Mouse (Mus musculus): ENCODE results near the gene Clec2i. TPM values are rescaled to one million over a fixed set of nuclear protein-coding genes. Genes with fewer than 3 reads are reported as not detected.

Gene Clec2i
- polyA plus RNA-seq, 1 experiment from 2014 or later = not detected

GRCm38 (mm10) chr6:128854024-128854820, 33.2 kb upstream of the Clec2i start:
- H3K27me3 ChIP-seq = no peaks in the 10 kb centered on the region
- no peak for DNase-seq (ENCODE audit: low read depth, low spot score)
- CTCF ChIA-PET = no interaction called here
- peak; percentile 58 for TF ChIP-seq CTCF (IDR thresholded peaks at IDR 0.05)
- ATAC-seq = no peak
- in situ Hi-C loops (cut with MboI; ENCODE audit: low pct_unique_long_range_greater_than_20kb) = loop anchor here (5.0 to 25.0 kb wide), 3 partner anchors 238 to 508 kb away; no protein-coding TSS in a partner anchor
- POLR2A ChIA-PET = no interaction called here

- in situ Hi-C loops (cut with MboI; ENCODE audit: low pct_unique_long_range_greater_than_20kb) = loop anchor here (5.0 to 25.0 kb wide), 3 partner anchors 237 to 507 kb away; no protein-coding TSS in a partner anchor
- no peak for TF ChIP-seq CTCF (IDR thresholded peaks at IDR 0.05)
- ATAC-seq (no peak), DNase-seq (ENCODE audit: low read depth, low spot score) (no peak)
- ChIA-PET POLR2A (no interaction called here), CTCF (no interaction called here)
- H3K27me3 ChIP-seq = no peaks in the 10 kb centered on the region
These were observed 32.5 kb upstream of the Clec2i start for GRCm38 (mm10) chr6:128854895-128855294.

DNA sequence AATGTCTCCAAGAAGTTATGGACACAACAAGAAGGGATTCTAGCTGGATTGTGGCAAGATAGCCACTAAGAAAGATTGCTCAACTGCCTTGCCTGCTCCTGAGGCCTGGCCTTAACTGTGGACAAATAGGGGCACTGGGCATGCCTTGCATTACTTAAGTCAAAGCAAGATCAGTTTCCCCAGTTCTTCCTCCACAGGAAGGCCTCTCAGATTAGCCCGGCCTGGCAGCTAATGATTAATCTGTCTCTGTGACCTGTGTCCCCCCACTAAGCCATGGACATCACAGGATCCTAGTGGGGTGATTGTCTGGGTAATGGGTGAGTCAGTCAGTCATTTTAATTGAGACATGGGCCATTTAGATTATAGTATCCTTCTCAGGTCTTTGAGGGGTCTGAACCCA, 31.9 kb upstream of the Clec2i start:
- DNase-seq (ENCODE audit: low read depth, low spot score) (no peak), ATAC-seq (no peak)
- POLR2A ChIA-PET = no interaction called here
- CTCF ChIA-PET = interaction anchor here (2.2 kb wide), 1 partner anchor 400 kb away, joined by 6 read pairs; no protein-coding TSS in a partner anchor
- TF ChIP-seq CTCF (IDR thresholded peaks at IDR 0.05) = no peak
- no peaks in the 10 kb centered on the region for H3K27me3 ChIP-seq
- in situ Hi-C loops (cut with MboI; ENCODE audit: low pct_unique_long_range_greater_than_20kb) = loop anchor here (25.0 kb wide), 1 partner anchor 507 kb away; no protein-coding TSS in a partner anchor

DNA sequence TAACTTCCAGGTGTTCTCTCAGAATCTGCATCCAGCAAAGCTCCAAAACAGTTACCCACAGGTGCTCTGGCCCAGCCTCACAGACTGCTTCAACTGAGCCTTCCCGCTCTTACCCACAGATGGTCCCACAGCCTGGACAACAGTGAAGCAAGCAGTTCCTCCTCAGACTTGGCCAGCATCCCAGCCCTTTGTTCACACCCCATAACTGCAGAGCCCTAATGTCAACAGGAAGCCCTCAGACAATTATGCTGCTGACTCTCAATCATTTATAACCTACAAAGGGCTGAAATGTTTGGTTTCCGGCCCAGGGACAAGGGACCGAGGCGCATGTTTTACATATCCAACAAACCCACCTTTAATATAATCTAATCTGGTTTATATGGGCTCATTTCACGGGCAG, 31.1 kb upstream of the Clec2i start:
- ATAC-seq = no peak
- DNase-seq (ENCODE audit: low read depth, low spot score) = no peak
- POLR2A ChIA-PET = no interaction called here
- CTCF ChIA-PET = interaction anchor here (2.2 kb wide), 1 partner anchor 400 kb away, joined by 6 read pairs; no protein-coding TSS in a partner anchor
- H3K27me3 ChIP-seq = no peaks in the 10 kb centered on the region
- in situ Hi-C loops (cut with MboI; ENCODE audit: low pct_unique_long_range_greater_than_20kb) = loop anchor here (25.0 kb wide), 1 partner anchor 506 kb away; no protein-coding TSS in a partner anchor
- TF ChIP-seq CTCF (IDR thresholded peaks at IDR 0.05) = no peak

GRCm38 (mm10) chr6:128857976-128858375, 29.4 kb upstream of the Clec2i start:
- POLR2A ChIA-PET = no interaction called here
- no peak for TF ChIP-seq CTCF (IDR thresholded peaks at IDR 0.05)
- in situ Hi-C loops (cut with MboI; ENCODE audit: low pct_unique_long_range_greater_than_20kb) = loop anchor here (25.0 kb wide), 1 partner anchor 504 kb away; no protein-coding TSS in a partner anchor
- CTCF ChIA-PET = interaction anchor here (1.2 kb wide), 1 partner anchor 20 kb away, joined by 3 read pairs; no protein-coding TSS in a partner anchor
- ATAC-seq = no peak
- no peaks in the 10 kb centered on the region for H3K27me3 ChIP-seq
- DNase-seq (ENCODE audit: low read depth, low spot score) = no peak

DNA sequence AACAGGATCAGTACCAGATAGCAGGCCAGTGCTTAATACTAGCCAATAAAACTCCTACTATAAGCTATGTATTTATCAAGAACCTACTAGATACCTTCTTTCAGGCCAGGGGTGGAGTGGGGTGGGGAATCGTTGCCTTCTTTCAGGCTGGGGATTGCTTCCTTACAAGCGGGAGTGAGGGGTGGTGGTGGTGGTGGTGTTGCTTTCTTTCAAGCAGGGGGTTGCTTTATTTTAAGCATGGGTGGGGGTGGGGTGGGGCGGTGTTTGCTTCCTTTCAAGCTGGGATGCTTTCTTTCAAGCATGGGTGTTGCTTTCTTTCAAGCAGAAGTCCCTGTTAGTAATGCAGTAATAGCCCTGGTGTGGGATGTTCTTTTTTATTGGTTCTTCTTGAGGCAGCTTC, 18.5 kb upstream of the Clec2i start:
- DNase-seq (ENCODE audit: low read depth, low spot score) (no peak), ATAC-seq (no peak)
- POLR2A ChIA-PET = no interaction called here
- in situ Hi-C loops (cut with MboI; ENCODE audit: low pct_unique_long_range_greater_than_20kb) = loop anchor here (25.0 kb wide), 1 partner anchor 493 kb away; no protein-coding TSS in a partner anchor
- peaks cover 8% of the 10 kb centered on the region for H3K27me3 ChIP-seq
- CTCF ChIA-PET = no interaction called here
- no peak for TF ChIP-seq CTCF (IDR thresholded peaks at IDR 0.05)

GRCm38 (mm10) chr6:128871910-128872610, 15.3 kb upstream of the Clec2i start:
- POLR2A ChIA-PET = no interaction called here
- CTCF ChIA-PET = no interaction called here
- peaks cover 11% of the 10 kb centered on the region for H3K27me3 ChIP-seq
- DNase-seq (ENCODE audit: low read depth, low spot score) (no peak), ATAC-seq (no peak)
- TF ChIP-seq CTCF (IDR thresholded peaks at IDR 0.05) = no peak
- in situ Hi-C loops (cut with MboI; ENCODE audit: low pct_unique_long_range_greater_than_20kb) = loop anchor here (25.0 kb wide), 1 partner anchor 490 kb away; no protein-coding TSS in a partner anchor

GRCm38 (mm10) chr6:128888834-128889233, 1.4 kb downstream of the Clec2i start:
- no peak for ATAC-seq
- ChIA-PET CTCF (no interaction called here), POLR2A (no interaction called here)
- no peak for TF ChIP-seq CTCF (IDR thresholded peaks at IDR 0.05)
- in situ Hi-C loops (cut with MboI; ENCODE audit: low pct_unique_long_range_greater_than_20kb) = loop anchor here (10.0 kb wide), 1 partner anchor 86 kb away; no protein-coding TSS in a partner anchor
- no peaks in the 10 kb centered on the region for H3K27me3 ChIP-seq
- no peak for DNase-seq (ENCODE audit: low read depth, low spot score)

DNA sequence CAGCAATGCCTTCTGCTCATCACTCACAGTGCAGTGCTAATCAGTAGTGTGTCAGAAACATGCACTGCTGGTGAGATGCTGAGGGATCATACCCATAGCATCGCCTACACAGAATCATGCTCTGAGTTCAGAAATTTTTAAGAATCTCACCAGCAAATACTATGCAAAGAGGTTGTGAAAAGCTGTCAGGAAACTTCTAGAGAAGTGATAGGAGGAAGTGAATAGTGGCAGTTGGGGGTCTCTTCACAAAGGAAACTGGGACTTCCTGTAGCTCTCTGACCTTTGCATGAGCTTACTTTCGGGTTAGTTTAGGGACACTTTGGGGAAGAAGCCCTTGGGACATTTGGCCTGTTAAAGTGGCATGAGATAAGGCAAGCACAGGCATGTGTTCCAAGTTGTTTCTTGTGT, 3.6 kb downstream of the Clec2i start, which contains the start of gene BC035044:
Gene BC035044 (minus strand): TSS at position 179 of the 408 bp plus-strand sequence.
- POLR2A ChIA-PET = no interaction called here
- H3K27me3 ChIP-seq = no peaks in the 10 kb centered on the region
- in situ Hi-C loops (cut with MboI; ENCODE audit: low pct_unique_long_range_greater_than_20kb) = no loop called here
- ATAC-seq (no peak), DNase-seq (ENCODE audit: low read depth, low spot score) (no peak)
- TF ChIP-seq CTCF (IDR thresholded peaks at IDR 0.05) = no peak
- CTCF ChIA-PET = no interaction called here

- in situ Hi-C loops (cut with MboI; ENCODE audit: low pct_unique_long_range_greater_than_20kb) = no loop called here
- ChIA-PET CTCF (no interaction called here), POLR2A (no interaction called here)
- ATAC-seq = no peak
- DNase-seq (ENCODE audit: low read depth, low spot score) = no peak
- H3K27me3 ChIP-seq = no peaks in the 10 kb centered on the region
- no peak for TF ChIP-seq CTCF (IDR thresholded peaks at IDR 0.05)
These were observed 8.1 kb downstream of the Clec2i start for GRCm38 (mm10) chr6:128895404-128896001.

Measured in Patski (cell line).